ENCODE assay signal across 8 mouse cellular contexts in genomic region chr2:32447264-32447936, GRCm38 (mm10). TPM values are rescaled to one million over a fixed set of nuclear protein-coding genes. Genes with fewer than 3 reads are reported as not detected.
DNase-seq lines count a peak whose midpoint lies in the region; ATAC-seq and TF ChIP-seq lines count a peak whose summit lies in the region.

No protein-coding gene starts in this region.

- TF ChIP-seq CTCF in forebrain, postnatal 0 days (IDR thresholded peaks at IDR 0.05; ENCODE audit: low read depth), result peak; percentile 9; the same call in 1 of the 2 replicates
- 0 out of 2 replicates have a peak, but pooled peaks have one; percentile 4 for TF ChIP-seq CTCF in kidney, postnatal 0 days (IDR thresholded peaks at IDR 0.05; ENCODE audit: low read depth)

- H3K27ac ChIP-seq in forebrain, postnatal 0 days (ENCODE audit: low read depth, low read length), result peak overlapping the region; percentile 68
- peak overlapping the region; percentile 76 for H3K27ac ChIP-seq in kidney, postnatal 0 days
- peak overlapping the region; percentile 62; the same call in 1 of the 2 replicates for H3K27ac ChIP-seq in midbrain, embryonic 15.5 days

- H3K4me2 ChIP-seq in forebrain, postnatal 0 days (ENCODE audit: low read depth), result peak overlapping the region; percentile 31; the same call in 1 of the 2 replicates
- peak overlapping the region; percentile 21; the same call in 1 of the 2 replicates for H3K4me2 ChIP-seq in kidney, postnatal 0 days (ENCODE audit: low read length)
- H3K4me2 ChIP-seq in midbrain, embryonic 15.5 days, result peak overlapping the region; percentile 12; the same call in 1 of the 2 replicates

- ATAC-seq in forebrain, postnatal 0 days, result no peak
- ATAC-seq in kidney, postnatal 0 days (replicated peaks; ENCODE audit: low FRiP score, low read depth), result no peak
- ATAC-seq in midbrain, embryonic 15.5 days (replicated peaks), result no peak

- WGBS in forebrain, postnatal 0 days, result 32% methylated on average over 9 of the region's 9 CpGs
- 49% methylated on average over 9 of the region's 9 CpGs for WGBS in kidney, postnatal 0 days
- 62% methylated on average over 9 of the region's 9 CpGs for WGBS in midbrain, embryonic 15.5 days

- peak; percentile 30 for DNase-seq in cerebellum, adult 9-10 months
- no peak for DNase-seq in cerebellum, postnatal 14 days
- DNase-seq in A20 (ENCODE audit: low read depth, low spot score), result peak; percentile 83
- peak; percentile 34 for DNase-seq in forebrain, postnatal 0 days
- DNase-seq in kidney, postnatal 0 days (ENCODE audit: low spot score), result peak; percentile 70
- DNase-seq in thymus, postnatal 14 days, result peak; percentile 81
- no peak for DNase-seq in yolk sac, embryonic 10.5 days (ENCODE audit: low spot score)

- H3K36me3 ChIP-seq in forebrain, postnatal 0 days (ENCODE audit: insufficient read depth), result no peaks in the 10 kb centered on the region; the same call in 1 of the 2 replicates
- H3K36me3 ChIP-seq in kidney, postnatal 0 days (ENCODE audit: insufficient read depth, low read length), result 0 out of 2 replicates have a peak, but pooled peaks cover 4% of the 10 kb centered on the region
- no peaks in the 10 kb centered on the region for H3K36me3 ChIP-seq in midbrain, embryonic 15.5 days (replicated peaks)

- H3K9ac ChIP-seq in forebrain, postnatal 0 days, result 0 out of 2 replicates have a peak overlapping the region, but pooled peaks have one; percentile 19
- no peak overlapping the region for H3K9ac ChIP-seq in kidney, postnatal 0 days (ENCODE audit: low read depth, low read length)
- no peak overlapping the region for H3K9ac ChIP-seq in midbrain, embryonic 15.5 days

- H3K27me3 ChIP-seq in forebrain, postnatal 0 days (ENCODE audit: insufficient read depth, low read length), result no peaks in the 10 kb centered on the region
- no peaks in the 10 kb centered on the region for H3K27me3 ChIP-seq in kidney, postnatal 0 days (ENCODE audit: insufficient read depth, low read length)
- no peaks in the 10 kb centered on the region for H3K27me3 ChIP-seq in midbrain, embryonic 15.5 days (replicated peaks)

- no peaks in the 10 kb centered on the region for H3K9me3 ChIP-seq in forebrain, postnatal 0 days (ENCODE audit: low read length)
- no peaks in the 10 kb centered on the region for H3K9me3 ChIP-seq in kidney, postnatal 0 days (replicated peaks; ENCODE audit: low read length)
- no peaks in the 10 kb centered on the region for H3K9me3 ChIP-seq in midbrain, embryonic 15.5 days

- no peak overlapping the region for H3K4me3 ChIP-seq in forebrain, postnatal 0 days (ENCODE audit: low read depth, low read length)
- no peak overlapping the region for H3K4me3 ChIP-seq in kidney, postnatal 0 days (replicated peaks; ENCODE audit: low read depth, low read length)
- no peak overlapping the region for H3K4me3 ChIP-seq in midbrain, embryonic 15.5 days

- H3K4me1 ChIP-seq in forebrain, postnatal 0 days (ENCODE audit: insufficient read depth), result peaks cover 8% of the 10 kb centered on the region
- H3K4me1 ChIP-seq in kidney, postnatal 0 days (replicated peaks; ENCODE audit: insufficient read depth, low read length), result peaks cover 3% of the 10 kb centered on the region
- H3K4me1 ChIP-seq in midbrain, embryonic 15.5 days, result peaks cover 28% of the 10 kb centered on the region

RNA-seq across cellular contexts. Expression of gene Naif1, which starts 2.9 kb away (rescaled TPM):
- total RNA-seq in forebrain, postnatal 0 days (2014; rRNA removed), result 3.8 and 4.5 TPM in 2 replicates
- polyA plus RNA-seq in forebrain, postnatal 0 days (2015; fragmentation: Nextera tagmentation; extraction: Ambion mirVana), result 2.4 and 3.9 TPM in 2 replicates
- 4.7 TPM in 2 replicates for polyA plus RNA-seq in kidney, postnatal 0 days (2015; fragmentation: Nextera tagmentation; extraction: Ambion mirVana)
- 5.7 and 5.9 TPM in 2 replicates for polyA plus RNA-seq in midbrain, embryonic 15.5 days (2015; fragmentation: Nextera tagmentation; extraction: Ambion mirVana)

RNA-seq across cellular contexts. Expression of gene Slc25a25, which starts 3.8 kb away (rescaled TPM):
- total RNA-seq in forebrain, postnatal 0 days (2014; rRNA removed), result 55.4 and 62.5 TPM in 2 replicates
- 38.3 and 40.9 TPM in 2 replicates for polyA plus RNA-seq in forebrain, postnatal 0 days (2015; fragmentation: Nextera tagmentation; extraction: Ambion mirVana)
- polyA plus RNA-seq in kidney, postnatal 0 days (2015; fragmentation: Nextera tagmentation; extraction: Ambion mirVana), result 15.0 and 16.9 TPM in 2 replicates
- 55.3 and 60.1 TPM in 2 replicates for polyA plus RNA-seq in midbrain, embryonic 15.5 days (2015; fragmentation: Nextera tagmentation; extraction: Ambion mirVana)

RNA-seq across cellular contexts. Expression of gene Ptges2, which starts 51.7 kb away (rescaled TPM):
- total RNA-seq in forebrain, postnatal 0 days (2014; rRNA removed), result 32.1 and 37.5 TPM in 2 replicates
- polyA plus RNA-seq in forebrain, postnatal 0 days (2015; fragmentation: Nextera tagmentation; extraction: Ambion mirVana), result 54.9 and 58.6 TPM in 2 replicates
- polyA plus RNA-seq in kidney, postnatal 0 days (2015; fragmentation: Nextera tagmentation; extraction: Ambion mirVana), result 44.1 and 44.8 TPM in 2 replicates
- 51.3 and 54.2 TPM in 2 replicates for polyA plus RNA-seq in midbrain, embryonic 15.5 days (2015; fragmentation: Nextera tagmentation; extraction: Ambion mirVana)

RNA-seq across cellular contexts. Expression of gene Lcn2, which starts 59.3 kb away (rescaled TPM):
- total RNA-seq in forebrain, postnatal 0 days (2014; rRNA removed), result 0.54 and 1.2 TPM in 2 replicates
- 0.63 and 1.0 TPM in 2 replicates for polyA plus RNA-seq in forebrain, postnatal 0 days (2015; fragmentation: Nextera tagmentation; extraction: Ambion mirVana)
- polyA plus RNA-seq in kidney, postnatal 0 days (2015; fragmentation: Nextera tagmentation; extraction: Ambion mirVana), result 43.5 and 50.3 TPM in 2 replicates
- polyA plus RNA-seq in midbrain, embryonic 15.5 days (2015; fragmentation: Nextera tagmentation; extraction: Ambion mirVana), result 0.44 and 0.83 TPM in 2 replicates

Comparison
In these comparisons a context has a peak if more than half of its experiments do, and no peak if none do; other contexts are left out.
1. DNase-seq: peak in cerebellum, adult 9-10 months (single experiment), A20 (single experiment), forebrain, postnatal 0 days (single experiment), kidney, postnatal 0 days (single experiment) and thymus, postnatal 14 days (single experiment); none in cerebellum, postnatal 14 days (0 of 2) and yolk sac, embryonic 10.5 days (single experiment).
2. Peak in every context shown above with its lines, with median percentiles within 50 percentile points of each other: H3K27ac ChIP-seq and H3K4me2 ChIP-seq.